Mouse (Mus musculus) WW6 (cell line): Measurements from ENCODE around the gene Dnajc28.
"Not testable (repeated sequence)": the region's sequence is repeated elsewhere in the genome, so short reads cannot be mapped to it uniquely, and the experiment has no call there.

Source experiments
- DNase-seq: peaks from one replicate; pipeline ENCODE4 v3.0.0-alpha.2; 2013; ENCODE audit warnings: low read depth, low spot score

Gene Dnajc28

DNA sequence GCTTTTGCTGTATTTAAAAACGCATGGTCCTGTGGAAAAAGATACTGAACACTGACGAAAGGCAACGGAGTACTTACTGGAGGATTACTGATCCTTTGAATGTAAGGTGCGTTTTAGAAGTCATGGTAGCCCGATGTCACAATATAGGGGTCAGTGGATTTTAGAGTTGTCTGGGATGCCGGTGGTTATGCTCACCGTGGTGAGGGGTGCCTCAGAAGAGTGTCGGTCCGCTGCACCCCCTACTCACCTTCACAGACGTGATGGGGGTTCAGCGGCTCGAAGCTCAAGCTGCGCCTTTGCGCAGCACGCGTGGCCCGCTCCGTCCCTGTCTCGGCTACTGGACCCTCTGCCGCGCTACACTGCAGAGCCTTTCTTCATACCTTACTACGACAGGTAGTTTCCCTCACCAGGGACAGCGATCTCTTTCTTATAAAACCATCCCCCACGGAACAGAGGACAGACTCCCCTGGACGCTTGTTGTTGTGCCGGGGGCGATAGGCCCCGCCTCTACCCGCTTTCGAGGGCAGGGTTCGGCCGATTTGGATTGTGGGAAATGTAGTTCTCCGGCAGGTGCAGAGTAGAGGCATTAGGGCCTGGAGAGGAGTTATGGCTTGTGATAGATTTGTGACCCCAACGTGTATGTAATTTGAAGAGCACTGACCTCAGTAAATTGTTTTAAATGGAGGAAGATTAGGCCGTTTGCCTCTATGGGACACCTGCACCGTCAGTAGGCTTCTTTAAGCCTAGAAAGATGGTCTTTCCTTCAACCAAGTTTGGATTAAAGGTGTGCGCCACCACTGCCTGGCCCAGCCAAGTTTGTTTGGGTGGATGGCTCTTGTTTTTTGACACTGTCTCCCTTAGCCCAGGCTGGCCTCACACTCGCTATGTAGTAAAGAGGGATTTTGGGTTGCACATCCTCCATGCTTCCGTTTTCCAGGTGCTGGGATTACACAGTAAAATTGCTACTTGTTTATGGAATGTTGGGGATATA, at the start of gene Dnajc28:
Gene Dnajc28 (minus strand): TSS at position 516 of the 991 bp plus-strand sequence.
- no peak for DNase-seq

DNA sequence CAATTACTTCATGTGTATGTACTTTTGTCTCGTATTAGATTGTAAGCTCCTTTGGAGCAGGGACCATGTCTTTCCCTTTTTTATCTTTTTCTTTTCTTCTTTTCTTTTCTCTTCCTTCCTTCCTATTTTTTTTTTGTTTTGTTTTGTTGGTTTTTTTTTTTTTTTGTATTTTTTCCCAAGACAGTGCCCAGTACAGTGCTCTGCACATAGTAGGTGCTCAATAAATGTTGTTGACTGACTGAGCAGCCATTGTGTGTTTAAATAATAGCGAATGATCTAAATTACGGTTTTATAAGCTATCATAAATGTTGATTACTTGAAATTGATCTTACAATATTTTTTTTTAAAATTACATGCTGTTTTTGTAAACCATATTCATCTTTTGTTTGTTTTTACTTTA, 45.0 kb upstream of the Dnajc28 start:
- no peak for DNase-seq

DNA sequence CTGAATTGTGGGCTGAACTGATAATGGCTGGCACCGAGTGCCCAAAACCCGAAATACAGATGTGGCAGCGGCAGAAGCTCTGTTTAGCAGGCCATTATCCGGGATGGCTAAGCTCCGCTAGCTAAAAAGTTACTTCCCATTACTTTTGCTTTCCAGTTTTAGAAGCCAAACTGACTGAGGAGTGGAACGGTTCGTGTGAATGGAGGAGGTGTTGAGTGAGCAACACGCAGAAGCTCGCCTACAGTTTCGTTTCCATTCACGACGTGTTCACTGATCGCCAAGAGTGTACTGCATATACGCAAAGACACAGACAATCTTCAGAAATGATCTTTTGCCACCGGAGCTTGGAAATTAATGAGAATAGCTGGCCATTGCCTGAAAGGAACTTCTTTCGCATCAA, 43.5 kb upstream of the Dnajc28 start:
- DNase-seq: no peak

DNA sequence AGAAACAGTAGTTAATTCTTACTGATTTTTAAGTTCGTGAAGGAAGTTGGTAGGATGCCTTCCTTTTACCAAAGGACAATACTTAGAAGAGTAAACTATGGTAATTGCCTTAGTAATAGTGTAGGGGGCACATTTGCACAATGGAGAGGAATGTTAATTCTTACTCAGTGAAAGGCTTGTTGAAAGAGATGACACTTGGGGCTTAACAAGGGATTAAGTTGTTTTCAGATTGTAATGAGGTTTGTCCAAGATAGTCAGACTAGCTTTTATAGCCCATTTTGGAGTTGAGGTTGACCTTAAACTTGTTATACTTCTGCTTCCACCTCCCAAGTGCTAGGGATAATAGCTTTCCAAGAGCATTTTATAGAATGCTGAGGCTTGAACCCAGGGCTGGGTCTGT, 42.6 kb upstream of the Dnajc28 start:
- no peak for DNase-seq

DNA sequence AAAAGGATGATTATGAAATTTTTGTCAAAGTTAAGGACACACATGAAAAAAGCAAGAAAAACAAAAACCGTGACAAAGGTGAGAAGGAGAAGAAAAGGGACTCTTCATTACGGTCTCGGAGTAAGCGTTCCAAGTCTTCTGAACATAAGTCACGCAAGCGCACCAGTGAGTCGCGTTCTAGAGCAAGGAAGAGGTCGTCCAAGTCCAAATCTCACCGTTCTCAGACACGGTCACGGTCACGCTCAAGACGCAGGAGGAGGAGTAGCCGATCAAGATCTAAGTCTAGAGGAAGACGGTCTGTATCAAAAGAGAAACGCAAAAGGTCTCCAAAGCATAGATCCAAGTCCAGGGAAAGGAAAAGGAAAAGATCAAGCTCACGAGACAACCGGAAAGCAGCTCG, 41.0 kb upstream of the Dnajc28 start:
- no peak for DNase-seq

DNA sequence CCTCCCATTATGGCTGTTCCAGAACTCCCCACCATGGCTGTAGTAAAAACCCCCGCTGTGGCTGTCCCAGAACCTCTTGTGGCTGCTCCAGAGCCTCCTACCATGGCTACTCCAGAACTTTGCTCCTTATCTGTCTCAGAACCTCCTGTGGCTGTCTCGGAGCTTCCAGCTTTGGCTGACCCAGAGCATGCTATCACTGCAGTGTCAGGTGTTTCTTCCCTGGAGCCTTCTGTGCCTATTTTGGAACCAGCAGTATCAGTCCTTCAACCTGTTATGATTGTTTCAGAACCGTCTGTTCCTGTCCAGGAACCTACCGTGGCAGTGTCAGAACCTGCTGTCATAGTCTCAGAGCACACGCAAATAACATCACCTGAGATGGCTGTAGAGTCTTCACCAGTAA, 39.6 kb upstream of the Dnajc28 start:
- no peak for DNase-seq

DNA sequence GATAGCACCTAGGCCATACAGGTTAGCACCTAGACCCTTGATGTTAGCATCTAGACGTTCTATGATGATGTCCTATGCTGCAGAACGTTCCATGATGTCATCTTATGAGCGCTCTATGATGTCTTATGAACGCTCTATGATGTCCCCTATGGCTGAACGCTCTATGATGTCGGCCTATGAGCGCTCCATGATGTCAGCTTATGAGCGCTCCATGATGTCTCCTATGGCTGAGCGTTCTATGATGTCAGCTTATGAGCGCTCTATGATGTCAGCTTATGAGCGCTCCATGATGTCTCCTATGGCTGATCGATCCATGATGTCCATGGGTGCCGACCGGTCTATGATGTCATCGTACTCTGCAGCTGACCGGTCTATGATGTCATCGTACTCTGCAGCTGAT, 38.5 kb upstream of the Dnajc28 start:
- no peak for DNase-seq

DNA sequence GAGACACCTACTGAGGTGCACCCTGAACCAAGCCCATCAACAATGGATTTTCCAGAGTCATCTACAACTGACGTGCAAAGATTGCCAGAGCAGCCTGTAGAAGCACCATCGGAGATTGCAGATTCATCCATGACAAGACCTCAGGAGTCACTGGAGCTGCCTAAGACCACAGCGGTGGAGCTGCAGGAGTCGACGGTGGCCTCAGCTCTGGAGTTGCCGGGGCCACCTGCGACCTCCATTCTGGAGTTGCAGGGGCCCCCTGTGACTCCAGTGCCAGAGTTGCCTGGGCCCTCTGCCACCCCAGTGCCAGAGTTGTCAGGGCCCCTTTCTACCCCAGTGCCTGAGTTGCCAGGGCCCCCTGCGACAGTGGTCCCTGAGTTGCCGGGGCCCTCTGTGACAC, 36.5 kb upstream of the Dnajc28 start:
- no peak for DNase-seq

DNA sequence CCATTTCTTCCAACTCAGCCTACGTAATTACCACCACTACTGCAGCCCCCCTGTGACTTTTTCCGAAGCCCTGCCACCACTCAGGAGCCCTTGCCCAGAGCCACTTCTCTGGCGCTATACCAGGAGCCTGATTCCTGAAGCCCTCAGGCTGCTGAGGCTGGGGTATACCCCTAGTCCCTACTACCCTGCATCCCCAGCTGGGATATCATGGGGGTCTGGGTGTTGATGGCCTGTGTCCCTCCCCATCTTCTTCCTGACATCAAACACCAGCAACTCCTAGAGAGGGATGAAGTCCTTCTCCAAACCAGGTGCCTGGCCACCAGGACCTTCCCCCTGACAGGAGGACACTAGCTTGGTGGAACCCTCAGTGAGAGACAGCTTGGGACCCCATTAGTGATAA, 33.4 kb upstream of the Dnajc28 start:
- no peak for DNase-seq

DNA sequence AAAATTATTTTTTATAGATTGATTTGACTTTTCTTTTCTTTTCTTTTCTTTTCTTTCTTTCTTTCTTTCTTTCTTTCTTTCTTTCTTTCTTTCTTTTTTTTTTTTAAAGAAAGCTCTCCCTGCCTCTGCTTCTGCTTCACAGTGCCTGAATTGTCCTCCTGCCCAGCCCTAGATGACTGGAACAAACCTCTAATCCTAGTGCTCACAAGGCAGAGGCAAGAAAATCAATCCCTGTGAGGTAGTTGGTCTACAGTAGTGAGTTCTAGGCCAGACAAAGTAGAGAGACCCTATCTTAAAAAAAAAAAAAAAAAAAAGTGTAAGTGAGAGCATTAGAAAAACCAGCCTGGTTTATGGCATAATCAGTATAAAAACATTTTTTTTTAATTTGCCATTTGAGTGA, 31.0 kb upstream of the Dnajc28 start:
- no peak for DNase-seq

DNA sequence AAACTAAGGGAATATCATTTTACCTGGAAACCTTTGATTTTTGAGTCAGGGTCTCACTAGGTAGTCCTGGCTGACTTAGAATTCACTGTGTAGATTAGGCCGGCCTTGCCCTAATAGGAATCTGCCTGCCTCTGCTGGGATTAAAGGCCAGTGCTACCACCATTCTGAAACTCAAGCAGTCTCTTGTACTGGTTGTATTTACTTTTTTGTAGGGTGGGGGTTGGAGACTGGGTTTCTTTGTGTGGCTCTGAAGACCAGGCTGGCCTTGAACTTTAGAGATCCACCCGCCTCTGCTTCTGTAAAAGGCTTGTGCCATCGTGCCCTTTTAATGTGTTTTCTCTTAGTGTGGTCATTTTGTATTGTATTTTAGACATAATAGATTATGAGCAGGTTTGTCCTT, 30.4 kb upstream of the Dnajc28 start:
- DNase-seq: no peak

DNA sequence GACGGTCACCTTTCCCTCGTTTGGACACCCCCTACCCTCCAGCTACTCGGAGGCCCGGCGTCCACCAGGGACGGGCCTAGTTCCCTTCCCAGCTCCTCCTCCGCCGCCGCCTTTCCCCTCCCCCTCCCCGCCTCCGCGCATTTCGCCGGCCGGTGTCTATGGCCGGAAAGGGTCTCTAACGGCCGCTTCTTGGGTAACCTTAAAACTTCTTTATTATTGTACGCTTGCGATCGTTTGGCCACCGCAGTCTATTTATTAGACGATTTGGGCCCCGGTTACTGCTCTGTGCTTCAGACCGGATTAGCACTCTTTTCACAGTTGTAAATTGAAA, 29.4 kb upstream of the Dnajc28 start:
- DNase-seq: peak; percentile 33

DNA sequence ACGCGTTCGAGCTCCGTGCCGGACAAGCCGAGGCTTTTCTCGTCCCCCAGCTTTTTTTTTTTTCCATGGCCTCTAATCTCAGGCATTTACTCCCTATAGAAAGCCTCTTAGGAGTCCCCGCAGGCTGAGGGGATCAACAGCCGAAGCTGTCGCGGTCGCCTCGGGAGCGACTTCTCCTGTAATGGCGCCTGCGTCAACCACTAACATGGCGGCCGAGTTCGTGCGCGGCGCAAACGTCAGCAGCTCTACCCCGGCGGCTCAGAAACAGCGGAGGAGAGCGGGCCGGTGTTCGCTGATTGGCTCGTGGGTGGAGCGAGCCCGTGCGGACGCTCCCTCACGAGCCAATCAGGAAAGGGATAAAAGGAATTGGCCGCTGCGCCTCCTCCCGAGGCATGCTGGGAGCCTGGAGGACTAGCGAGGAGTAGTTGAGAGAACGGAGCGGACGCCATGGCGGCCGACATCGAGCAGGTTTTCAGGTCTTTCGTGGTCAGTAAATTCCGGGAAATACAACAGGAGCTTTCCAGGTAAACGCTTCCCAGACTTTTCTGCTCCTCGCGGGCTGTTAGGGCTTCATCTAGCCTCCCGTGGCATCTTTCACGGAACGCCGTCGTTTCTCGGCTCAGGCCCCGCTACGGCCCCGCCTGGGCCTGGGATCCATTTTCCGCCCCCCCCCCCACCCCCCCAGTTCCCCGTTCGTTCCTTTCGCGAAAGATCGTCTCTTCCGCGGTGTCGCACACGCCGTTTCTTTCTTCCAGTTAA, 28.8 kb upstream of the Dnajc28 start, which contains the start of gene Son:
Gene Son (plus strand): TSS at position 46 of the 759 bp plus-strand sequence.
- DNase-seq: peak; percentile 89

DNA sequence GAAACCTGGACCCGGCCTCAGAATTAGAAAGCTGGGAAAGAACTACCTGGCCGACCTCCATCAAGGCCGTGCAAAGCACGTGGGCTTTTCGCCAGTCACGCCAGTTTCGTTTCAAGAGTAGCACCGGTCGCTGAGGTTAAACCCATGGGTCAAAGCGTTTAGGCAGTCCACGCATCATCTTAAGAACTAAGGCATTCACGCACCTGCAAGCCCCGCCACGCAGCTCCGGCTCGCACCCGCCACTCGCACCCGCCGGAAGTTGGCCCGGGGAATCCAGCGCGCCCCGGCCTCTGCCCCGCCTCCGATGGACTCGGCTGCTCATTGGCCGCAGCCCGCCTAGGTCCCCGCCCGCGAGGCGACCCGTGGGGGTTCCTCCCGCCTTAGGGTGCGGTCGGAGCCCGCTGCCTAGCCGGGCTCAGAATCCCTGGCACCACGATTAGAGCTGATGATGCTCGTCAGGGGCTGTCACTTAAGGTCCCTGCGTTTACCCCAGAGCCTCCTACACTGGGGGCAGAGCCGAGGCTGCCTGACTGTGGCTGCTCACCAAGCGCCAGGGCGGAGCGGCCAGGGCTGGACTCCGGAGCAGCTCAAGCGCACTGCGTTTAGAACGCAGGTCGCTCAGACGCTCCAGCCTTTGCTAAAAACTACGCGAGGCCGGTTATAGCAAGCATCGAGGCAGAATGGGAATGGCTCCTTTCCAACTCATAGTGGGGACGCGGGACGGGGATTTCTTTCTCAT, 28.0 kb upstream of the Dnajc28 start, which contains the start of gene Gart:
Gene Gart (minus strand): TSS at position 272 of the 739 bp plus-strand sequence.
- peak; percentile 72 for DNase-seq

DNA sequence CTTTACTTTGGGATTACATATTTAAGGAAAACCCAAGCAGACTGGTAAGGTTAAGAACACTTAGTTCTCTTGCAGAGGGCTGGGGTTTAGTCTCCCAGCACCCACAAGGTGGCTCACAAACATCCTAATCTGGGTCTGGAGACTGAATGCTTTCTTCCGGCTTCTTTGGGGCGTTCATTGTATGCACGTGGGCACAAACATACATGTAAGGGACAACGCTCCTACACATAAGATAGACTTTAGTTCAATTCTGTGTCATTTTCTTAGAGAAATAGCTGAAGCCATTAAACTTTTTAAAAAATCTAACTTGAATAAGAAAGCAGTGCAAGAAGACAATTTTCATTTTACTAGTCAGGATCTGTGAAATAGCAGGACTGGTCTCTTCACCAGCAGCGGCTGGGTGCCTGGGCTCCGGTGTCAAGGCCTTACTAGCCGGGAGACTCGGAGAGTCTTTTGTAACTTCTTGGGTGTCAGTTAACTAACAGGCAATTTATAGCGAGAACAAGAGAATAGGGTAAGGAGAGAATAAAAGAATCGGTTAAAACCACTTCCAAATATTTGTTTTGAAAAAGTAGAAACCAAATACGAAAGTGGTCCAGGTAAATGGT, 27.3 kb upstream of the Dnajc28 start:
- DNase-seq: no peak

DNA sequence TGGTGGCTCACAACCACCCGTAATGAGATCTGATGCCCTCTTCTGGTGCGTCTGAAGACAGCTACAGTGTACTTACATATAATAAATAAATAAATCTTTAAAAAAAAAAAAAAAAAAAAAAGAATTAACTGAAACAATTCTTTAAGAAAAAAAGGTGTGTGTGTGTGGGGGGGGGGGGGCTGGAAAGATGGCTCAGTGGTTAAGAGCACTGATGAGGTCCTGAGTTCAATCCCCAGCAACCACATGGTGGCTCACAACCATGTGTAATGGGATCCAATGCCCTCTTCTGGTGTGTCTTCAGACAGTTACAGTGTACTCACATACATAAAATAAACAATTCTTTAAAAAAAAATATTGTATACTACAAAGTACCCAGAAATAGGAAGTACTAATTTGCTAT, 26.6 kb upstream of the Dnajc28 start:
- DNase-seq: not testable (repeated sequence)

DNA sequence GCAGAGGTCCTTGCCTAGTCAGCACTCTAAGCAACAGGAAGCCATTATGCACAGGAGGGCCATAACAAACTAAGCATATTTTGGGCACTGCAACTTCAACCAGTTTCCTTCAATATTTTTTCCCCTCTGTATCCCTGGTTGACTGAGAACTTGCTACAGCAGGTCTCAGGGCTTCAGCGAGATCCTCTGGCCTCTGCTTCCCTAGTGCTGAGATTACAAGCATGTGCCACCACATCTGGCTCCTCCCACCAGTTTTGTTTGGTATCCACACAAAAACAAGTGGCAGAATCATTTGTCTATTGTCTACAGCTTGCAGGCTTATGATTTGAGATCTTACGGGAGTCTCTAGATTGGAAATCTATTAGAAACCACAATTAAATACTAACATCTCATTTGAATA, 26.1 kb upstream of the Dnajc28 start:
- no peak for DNase-seq

DNA sequence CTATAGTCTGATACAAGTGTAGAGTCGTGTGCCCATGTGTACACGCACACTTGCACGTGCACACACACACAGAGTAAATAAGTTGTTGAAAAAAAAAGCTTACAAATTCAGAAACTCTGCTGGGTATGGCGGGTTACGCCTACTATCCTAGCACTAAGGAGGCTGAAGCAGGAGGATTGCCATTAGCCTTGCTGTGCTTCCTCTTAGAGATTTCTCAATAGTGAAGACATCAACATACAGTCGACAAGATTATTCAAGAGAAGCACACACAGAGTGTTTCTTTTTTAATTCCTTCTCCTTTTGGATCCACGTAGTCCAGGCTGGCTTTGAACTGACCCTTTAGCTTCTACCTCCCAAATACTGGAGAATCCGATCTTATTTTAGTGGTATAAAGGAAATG, 21.3 kb upstream of the Dnajc28 start:
- DNase-seq: no peak

DNA sequence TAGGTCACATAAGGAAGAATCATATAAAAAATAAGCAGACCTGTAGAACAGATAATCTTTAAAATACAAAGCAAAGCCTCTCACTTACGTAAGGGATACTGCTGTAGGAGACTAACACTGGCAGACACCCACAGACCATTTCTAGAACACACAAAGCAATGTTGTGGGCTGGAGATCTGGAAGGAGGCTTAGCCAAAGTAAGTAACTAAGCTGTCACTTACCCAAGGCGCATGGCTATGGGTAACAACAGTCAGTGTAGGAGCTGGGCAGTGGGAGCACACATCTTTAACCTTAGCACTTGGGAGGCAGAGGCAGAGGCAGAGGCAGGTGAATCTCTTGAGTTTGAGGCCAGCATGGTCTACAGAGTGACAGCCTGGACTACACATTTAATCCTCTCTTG, 20.8 kb upstream of the Dnajc28 start:
- no peak for DNase-seq

DNA sequence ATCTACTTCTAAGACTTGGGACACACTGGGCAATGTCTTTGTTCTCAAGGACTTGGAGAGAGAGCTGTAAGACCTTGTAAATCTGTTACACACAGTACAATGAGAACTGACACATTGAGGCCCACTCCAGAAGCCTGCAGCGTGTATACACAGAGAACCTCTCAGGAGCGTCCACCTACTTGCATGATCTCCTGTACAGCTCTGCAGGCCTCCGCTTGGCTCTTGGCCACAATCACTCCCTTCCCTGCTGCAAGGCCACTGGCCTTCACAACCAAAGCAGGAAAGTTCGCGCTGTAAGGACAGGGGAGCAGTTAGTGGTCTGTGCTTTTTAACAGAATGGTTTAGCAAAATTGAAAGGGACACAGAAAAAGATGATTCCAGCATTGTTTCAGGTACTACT, 20.3 kb upstream of the Dnajc28 start:
- no peak for DNase-seq

DNA sequence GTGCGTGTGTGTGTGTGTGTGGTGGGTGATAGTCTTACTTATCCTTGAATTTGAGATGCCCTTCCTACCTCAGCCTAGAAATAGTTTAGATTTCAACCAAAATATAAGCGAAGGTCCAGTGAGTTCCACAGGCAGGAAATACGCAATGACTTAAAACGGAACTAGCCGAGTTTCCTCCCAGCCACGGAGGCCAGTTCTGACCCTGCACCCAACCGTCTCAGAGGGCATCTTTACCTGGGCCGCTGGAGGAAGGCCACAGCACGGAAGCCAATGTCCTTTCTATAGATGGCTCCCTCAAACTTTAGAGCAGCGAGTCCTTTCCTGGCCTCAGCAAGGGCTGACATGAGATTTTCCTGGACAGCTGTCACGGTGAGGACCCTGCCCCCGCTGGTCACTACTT, 14.8 kb upstream of the Dnajc28 start:
- DNase-seq: no peak

DNA sequence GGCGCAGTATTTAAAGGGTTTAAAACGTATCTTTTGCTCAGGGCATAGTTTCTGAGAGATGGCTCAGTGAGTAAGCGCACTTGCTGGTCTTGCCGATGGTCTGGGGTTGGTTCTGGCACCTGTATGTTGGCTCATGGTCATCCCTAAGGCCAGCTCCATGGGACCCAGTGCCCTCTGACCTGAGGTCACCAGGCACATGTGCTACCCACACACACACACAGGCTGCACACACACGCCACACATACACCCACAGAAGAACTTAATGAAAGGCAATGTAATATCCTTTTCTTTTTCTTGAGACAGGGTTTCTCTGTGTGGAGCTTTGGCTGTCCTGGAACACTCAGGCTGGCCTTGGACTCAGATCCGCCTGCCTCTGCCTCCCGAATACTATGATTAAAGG, 14.1 kb upstream of the Dnajc28 start:
- no peak for DNase-seq
